Mouse (Mus musculus): ENCODE results near the gene Fblim1.

- no peak for TF ChIP-seq CTCF (conservative IDR thresholded peaks at IDR 0.05 in 1 of 2, IDR thresholded peaks at IDR 0.05 in 1 of 2; ENCODE audit: low read depth in 2 of 2, low read length in 2 of 2)
- TF ChIP-seq MYC (IDR thresholded peaks at IDR 0.05; ENCODE audit: low read depth, low read length): no peak
- TF ChIP-seq ETS1 (conservative IDR thresholded peaks at IDR 0.05; ENCODE audit: low read depth, low read length): no peak; the same call in none of the 2 replicates
- no peak for TF ChIP-seq EP300 (IDR thresholded peaks at IDR 0.05; ENCODE audit: low read length)
- no peak for TF ChIP-seq ELF1 (IDR thresholded peaks at IDR 0.05; ENCODE audit: low read depth, low read length)
- TF ChIP-seq POLR2A (IDR thresholded peaks at IDR 0.05; ENCODE audit: low read depth, low read length): no peak
- no peak for TF ChIP-seq CHD2 (IDR thresholded peaks at IDR 0.05; ENCODE audit: low read length)
- no peak for TF ChIP-seq ZC3H11A (IDR thresholded peaks at IDR 0.05; ENCODE audit: low read depth, low read length)
- TF ChIP-seq MAFK (IDR thresholded peaks at IDR 0.05; ENCODE audit: insufficient replicate concordance, low read length): peak; percentile 81; the same call in 1 of the 2 replicates
- TF ChIP-seq MXI1 (IDR thresholded peaks at IDR 0.05; ENCODE audit: low read depth, low read length): no peak
These were observed 65.1 kb downstream of the Fblim1 start for GRCm38 (mm10) chr4:141540844-141541243.
